Mouse (Mus musculus) E14TG2a.4 (cell line): ENCODE results near the gene Mtmr6.

Experiments
- CTCF ChIP-seq: conservative IDR thresholded peaks from 2 replicates; pipeline ENCODE4 v1.5.1; 2014; ENCODE audit warnings: low read length
- POU5F1 ChIP-seq: IDR thresholded peaks from 2 replicates; pipeline ENCODE4 v1.6.1; 2014; ENCODE audit warnings: low read length, borderline replicate concordance

- TF ChIP-seq CTCF = no peak
- TF ChIP-seq POU5F1 = no peak
These were observed 21.3 kb downstream of the Mtmr6 start for GRCm38 (mm10) chr14:60286194-60286863.
